Comparison of ENCODE assay signal across 9 mouse cellular contexts in the genomic region with DNA sequence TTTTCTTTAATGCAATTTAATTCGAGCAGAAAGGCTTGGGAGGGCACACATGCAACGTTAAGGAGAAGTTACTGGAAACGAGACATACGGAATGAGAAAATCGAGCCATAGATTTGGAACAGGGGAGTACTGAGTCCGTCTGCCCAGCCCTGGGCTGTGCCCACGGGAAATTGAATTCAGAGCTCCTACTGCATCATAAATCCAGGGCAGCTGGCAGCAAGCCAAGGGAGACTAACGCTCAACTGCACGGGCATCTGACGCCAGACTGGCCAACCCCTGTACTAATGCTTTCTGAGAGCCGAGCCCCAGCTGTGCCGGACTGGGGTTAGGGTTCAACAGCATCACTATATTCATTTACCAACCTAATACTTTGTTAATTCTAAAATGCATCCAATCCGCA. TPM values are rescaled to one million over a fixed set of nuclear protein-coding genes. Genes with fewer than 3 reads are reported as not detected.
DNase-seq lines count a peak whose midpoint lies in the region; ATAC-seq and TF ChIP-seq lines count a peak whose summit lies in the region.
"Had no signal": no experiment of that assay in that cellular context is flagged by ENCODE, and none has a peak within 500 bp of the region (broad histone marks: within the 10 kb centered on the region; RNA-seq: fewer than 3 reads in every experiment).

No protein-coding gene starts in this region.

- peak; percentile 9; the same call in 1 of the 2 replicates for ATAC-seq in midbrain, embryonic 13.5 days
- ATAC-seq in midbrain, embryonic 11.5 days (ENCODE audit: low FRiP score) = no peak
- ATAC-seq in intestine, embryonic 16.5 days = peak; percentile 35
- ATAC-seq in lung, postnatal 0 days = no peak
- ATAC-seq in granulocyte monocyte progenitor cell, adult 5-6 weeks (replicated peaks; ENCODE audit: poor library complexity, severe bottlenecking) = no peak
- no peak for ATAC-seq in liver, embryonic 11.5 days (replicated peaks; ENCODE audit: low FRiP score)

- H3K27ac ChIP-seq in midbrain, embryonic 13.5 days = peak overlapping the region; percentile 31; the same call in 1 of the 2 replicates
- H3K27ac ChIP-seq in midbrain, embryonic 11.5 days (ENCODE audit: low read depth, low read length) = no peak overlapping the region
- no peak overlapping the region for H3K27ac ChIP-seq in intestine, embryonic 16.5 days (ENCODE audit: low read length)
- H3K27ac ChIP-seq in lung, postnatal 0 days (ENCODE audit: low read length) = no peak overlapping the region
- H3K27ac ChIP-seq in liver, embryonic 11.5 days (ENCODE audit: low read depth, low read length) = no peak overlapping the region
- H3K27ac ChIP-seq: heart, embryonic 15.5 days had no signal

- peaks cover 41% of the 10 kb centered on the region for H3K4me1 ChIP-seq in midbrain, embryonic 13.5 days (replicated peaks)
- peaks cover 5% of the 10 kb centered on the region for H3K4me1 ChIP-seq in midbrain, embryonic 11.5 days (ENCODE audit: control insufficient read depth, insufficient read depth, low read length)
- peaks cover 28% of the 10 kb centered on the region for H3K4me1 ChIP-seq in intestine, embryonic 16.5 days (ENCODE audit: control insufficient read depth, insufficient read depth, low read length)
- H3K4me1 ChIP-seq in lung, postnatal 0 days (ENCODE audit: insufficient read depth, low read depth, low read length) = peaks cover 5% of the 10 kb centered on the region; the same call in 1 of the 2 replicates
- peaks cover 24% of the 10 kb centered on the region for H3K4me1 ChIP-seq in liver, embryonic 11.5 days (replicated peaks; ENCODE audit: control insufficient read depth, insufficient read depth, low read length)

- no peak overlapping the region for H3K4me2 ChIP-seq in midbrain, embryonic 13.5 days (replicated peaks)
- no peak overlapping the region for H3K4me2 ChIP-seq in midbrain, embryonic 11.5 days
- 0 out of 2 replicates have a peak overlapping the region, but pooled peaks have one; percentile 4 for H3K4me2 ChIP-seq in intestine, embryonic 16.5 days (ENCODE audit: low read depth, low read length)
- no peak overlapping the region for H3K4me2 ChIP-seq in lung, postnatal 0 days (replicated peaks; ENCODE audit: low read depth, low read length)
- H3K4me2 ChIP-seq in liver, embryonic 11.5 days = no peak overlapping the region
- H3K4me2 ChIP-seq: heart, embryonic 15.5 days had no signal

- no peaks in the 10 kb centered on the region for H3K9me3 ChIP-seq in midbrain, embryonic 13.5 days
- H3K9me3 ChIP-seq in midbrain, embryonic 11.5 days (ENCODE audit: control insufficient read depth, low read length) = no peaks in the 10 kb centered on the region
- no peaks in the 10 kb centered on the region for H3K9me3 ChIP-seq in intestine, embryonic 16.5 days (ENCODE audit: control insufficient read depth, low read length)
- no peaks in the 10 kb centered on the region for H3K9me3 ChIP-seq in lung, postnatal 0 days (ENCODE audit: low read length)
- no peaks in the 10 kb centered on the region for H3K9me3 ChIP-seq in liver, embryonic 11.5 days (ENCODE audit: control insufficient read depth, low read length)
- H3K9me3 ChIP-seq: heart, embryonic 15.5 days had no signal

- no peaks in the 10 kb centered on the region for H3K27me3 ChIP-seq in midbrain, embryonic 13.5 days
- no peaks in the 10 kb centered on the region; the same call in 1 of the 2 replicates for H3K27me3 ChIP-seq in midbrain, embryonic 11.5 days (ENCODE audit: control insufficient read depth, insufficient read depth, low read length)
- no peaks in the 10 kb centered on the region for H3K27me3 ChIP-seq in intestine, embryonic 16.5 days (replicated peaks; ENCODE audit: control insufficient read depth, insufficient read depth, low read length)
- no peaks in the 10 kb centered on the region for H3K27me3 ChIP-seq in lung, postnatal 0 days (replicated peaks; ENCODE audit: insufficient read depth, low read length)
- H3K27me3 ChIP-seq in liver, embryonic 11.5 days (replicated peaks; ENCODE audit: control insufficient read depth, insufficient read depth, low read length) = no peaks in the 10 kb centered on the region
- H3K27me3 ChIP-seq: heart, embryonic 15.5 days had no signal

- TF ChIP-seq EP300 in lung, postnatal 0 days (IDR thresholded peaks at IDR 0.05) = no peak

- 47% methylated on average over 13 of the region's 13 CpGs for WGBS in midbrain, embryonic 13.5 days
- WGBS in midbrain, embryonic 11.5 days = 71% methylated on average over 13 of the region's 13 CpGs
- 26% methylated on average over 13 of the region's 13 CpGs for WGBS in intestine, embryonic 16.5 days
- 28% methylated on average over 13 of the region's 13 CpGs for WGBS in lung, postnatal 0 days
- 63% methylated on average over 13 of the region's 13 CpGs for WGBS in liver, embryonic 11.5 days

- TF ChIP-seq CTCF in lung, postnatal 0 days (IDR thresholded peaks at IDR 0.05) = no peak

- H3K4me3 ChIP-seq in midbrain, embryonic 13.5 days (replicated peaks) = no peak overlapping the region
- H3K4me3 ChIP-seq in midbrain, embryonic 11.5 days (ENCODE audit: low read depth, low read length) = no peak overlapping the region
- no peak overlapping the region for H3K4me3 ChIP-seq in intestine, embryonic 16.5 days (ENCODE audit: low read length)
- no peak overlapping the region for H3K4me3 ChIP-seq in lung, postnatal 0 days (ENCODE audit: low read depth, low read length)
- no peak overlapping the region for H3K4me3 ChIP-seq in liver, embryonic 11.5 days (ENCODE audit: low read depth, low read length)
- H3K4me3 ChIP-seq: heart, embryonic 15.5 days had no signal

- DNase-seq in midbrain, embryonic 11.5 days (ENCODE audit: low spot score, missing footprints) = no peak
- DNase-seq in cerebellum, adult 11-12 months = peak; percentile 46
- peak; percentile 62 for DNase-seq in lung, postnatal 0 days (ENCODE audit: low spot score)
- no peak for DNase-seq in liver, embryonic 11.5 days (ENCODE audit: low spot score)
- no peak for DNase-seq in heart, postnatal 10 days

- no peaks in the 10 kb centered on the region for H3K36me3 ChIP-seq in midbrain, embryonic 13.5 days
- H3K36me3 ChIP-seq in midbrain, embryonic 11.5 days (ENCODE audit: control insufficient read depth, insufficient read depth, low read length) = no peaks in the 10 kb centered on the region
- no peaks in the 10 kb centered on the region for H3K36me3 ChIP-seq in intestine, embryonic 16.5 days (ENCODE audit: control insufficient read depth, insufficient read depth, low read length)
- H3K36me3 ChIP-seq in lung, postnatal 0 days (ENCODE audit: insufficient read depth, low read length) = no peaks in the 10 kb centered on the region
- no peaks in the 10 kb centered on the region for H3K36me3 ChIP-seq in liver, embryonic 11.5 days (ENCODE audit: control insufficient read depth, insufficient read depth, low read length)
- H3K36me3 ChIP-seq: heart, embryonic 15.5 days had no signal

- intact Hi-C loops in heart, postnatal 10 days (cut with DNase I) = loop anchor here (5.0 kb wide), 1 partner anchor 86 kb away; no protein-coding TSS in a partner anchor

- no peak overlapping the region for H3K9ac ChIP-seq in midbrain, embryonic 13.5 days (replicated peaks)
- H3K9ac ChIP-seq in midbrain, embryonic 11.5 days (ENCODE audit: low read length) = no peak overlapping the region
- H3K9ac ChIP-seq in intestine, embryonic 16.5 days (ENCODE audit: low read depth, low read length) = no peak overlapping the region
- H3K9ac ChIP-seq in lung, postnatal 0 days (replicated peaks; ENCODE audit: low read depth) = no peak overlapping the region
- H3K9ac ChIP-seq in liver, embryonic 11.5 days (ENCODE audit: low read depth, low read length) = no peak overlapping the region
- H3K9ac ChIP-seq: heart, embryonic 15.5 days had no signal

RNA-seq across cellular contexts. Expression of gene Cyth3, which starts 1.3 kb away (rescaled TPM):
- 29.2 and 31.5 TPM in 2 replicates for polyA plus RNA-seq in midbrain, embryonic 13.5 days (2015; fragmentation: Nextera tagmentation; extraction: Ambion mirVana)
- 27.6 and 28.9 TPM in 2 replicates for polyA plus RNA-seq in midbrain, embryonic 11.5 days (2014; fragmentation: Nextera tagmentation; extraction: Ambion mirVana)
- polyA plus RNA-seq in intestine, embryonic 16.5 days (2015; fragmentation: Nextera tagmentation; extraction: Ambion mirVana) = 42.5 and 43.3 TPM in 2 replicates
- 87.3 and 96.6 TPM in 2 replicates for polyA plus RNA-seq in lung, postnatal 0 days (2015; fragmentation: Nextera tagmentation; extraction: Ambion mirVana)
- total RNA-seq in granulocyte monocyte progenitor cell, adult 5-6 weeks (2014; fragmentation: Nextera tagmentation) = 3.7 and 3.8 TPM in 2 replicates
- total RNA-seq in granulocyte monocyte progenitor cell, adult 5-6 weeks (2017) = 4.4 and 5.1 TPM in 2 replicates
- 62.8 and 64.5 TPM in 2 replicates for polyA plus RNA-seq in liver, embryonic 11.5 days (2014; fragmentation: Nextera tagmentation; extraction: Ambion mirVana)
- total RNA-seq in heart, postnatal 10 days (2021) = 100 to 1,000 TPM in 1 of 2 experiments, 10 to 100 TPM in 1; 87.2 to 125 TPM

Comparison
In these comparisons a context has a peak if more than half of its experiments do, and no peak if none do; other contexts are left out.
1. ATAC-seq: peak in midbrain, embryonic 13.5 days (single experiment) and intestine, embryonic 16.5 days (single experiment); none in midbrain, embryonic 11.5 days (single experiment), lung, postnatal 0 days (single experiment), granulocyte monocyte progenitor cell, adult 5-6 weeks (single experiment) and liver, embryonic 11.5 days (single experiment).
2. DNase-seq: peak in cerebellum, adult 11-12 months (single experiment) and lung, postnatal 0 days (single experiment); none in midbrain, embryonic 11.5 days (single experiment), liver, embryonic 11.5 days (single experiment) and heart, postnatal 10 days (0 of 2).